Mouse (Mus musculus) left cerebral cortex, postnatal 4 days (tissue): ENCODE results near the gene Ip6k3. TPM values are rescaled to one million over a fixed set of nuclear protein-coding genes. Genes with fewer than 3 reads are reported as not detected.

Source experiments
- DNase-seq: peaks from one replicate; pipeline ENCODE4 v3.0.0-alpha.2; 2022
- intact Hi-C: fragments of 180-260 bp; cut with DNase I; formaldehyde crosslinking; loops from one replicate; pipeline ENCODE4 v1.15.1; 2025
- total RNA-seq, 2 experiments: library from RNA; stranded (reverse); gene quantifications; 2 replicates each; pipeline ENCODE4 v1.2.3; 2021

Gene Ip6k3
- total RNA-seq, 2 experiments from 2014 or later, result not detected

GRCm38 (mm10) chr17:27183667-27184292 lies 16.2 kb upstream of the Ip6k3 start:
- DNase-seq, result no peak
- intact Hi-C loops, result no loop called here

GRCm38 (mm10) chr17:27182401-27182800 lies 14.8 kb upstream of the Ip6k3 start:
- intact Hi-C loops, result no loop called here
- DNase-seq, result no peak

GRCm38 (mm10) chr17:27181666-27182065 lies 14.1 kb upstream of the Ip6k3 start:
- intact Hi-C loops, result no loop called here
- DNase-seq, result no peak

GRCm38 (mm10) chr17:27179681-27180280 lies 12.2 kb upstream of the Ip6k3 start:
- intact Hi-C loops, result no loop called here
- DNase-seq, result no peak

- intact Hi-C loops, result no loop called here
- DNase-seq, result no peak
These were observed 11.0 kb upstream of the Ip6k3 start for GRCm38 (mm10) chr17:27178427-27179177.

GRCm38 (mm10) chr17:27178019-27178418 lies 10.4 kb upstream of the Ip6k3 start:
- intact Hi-C loops, result no loop called here
- DNase-seq, result peak; percentile 32

- intact Hi-C loops, result no loop called here
- no peak for DNase-seq
These were observed 9.2 kb upstream of the Ip6k3 start for GRCm38 (mm10) chr17:27176754-27177153.

- intact Hi-C loops, result no loop called here
These were observed 8.7 kb upstream of the Ip6k3 start for GRCm38 (mm10) chr17:27176287-27176686.

GRCm38 (mm10) chr17:27175196-27175874 lies 7.7 kb upstream of the Ip6k3 start:
- intact Hi-C loops, result no loop called here
- DNase-seq, result no peak

More at GRCm38 (mm10) chr17:27176287-27176686, 8.7 kb upstream of the Ip6k3 start:
- DNase-seq, result no peak

- intact Hi-C loops, result no loop called here
- no peak for DNase-seq
These were observed 6.1 kb upstream of the Ip6k3 start for GRCm38 (mm10) chr17:27173715-27174114.

- DNase-seq, result no peak
- intact Hi-C loops, result no loop called here
These were observed 4.9 kb upstream of the Ip6k3 start for GRCm38 (mm10) chr17:27172459-27172858.

GRCm38 (mm10) chr17:27171121-27171520 lies 3.5 kb upstream of the Ip6k3 start:
- no peak for DNase-seq
- intact Hi-C loops, result no loop called here

- intact Hi-C loops, result no loop called here
- no peak for DNase-seq
These were observed 2.5 kb upstream of the Ip6k3 start for GRCm38 (mm10) chr17:27169952-27170695.

GRCm38 (mm10) chr17:27168569-27168968 lies 974 bp upstream of the Ip6k3 start:
- intact Hi-C loops, result no loop called here
- no peak for DNase-seq

- no peak for DNase-seq
- intact Hi-C loops, result no loop called here
These were observed 694 bp downstream of the Ip6k3 start for GRCm38 (mm10) chr17:27166901-27167300.

- peak; percentile 79 for DNase-seq
- intact Hi-C loops, result no loop called here
These were observed 2.4 kb downstream of the Ip6k3 start for GRCm38 (mm10) chr17:27165054-27165773.

GRCm38 (mm10) chr17:27160905-27161304 lies 6.7 kb downstream of the Ip6k3 start:
- intact Hi-C loops, result no loop called here
- DNase-seq, result no peak

- intact Hi-C loops, result no loop called here
- no peak for DNase-seq
These were observed 8.4 kb downstream of the Ip6k3 start for GRCm38 (mm10) chr17:27159169-27159568.

GRCm38 (mm10) chr17:27158439-27158838 lies 9.2 kb downstream of the Ip6k3 start:
- intact Hi-C loops, result no loop called here

GRCm38 (mm10) chr17:27155752-27156151 lies 11.8 kb downstream of the Ip6k3 start:
- intact Hi-C loops, result no loop called here
- no peak for DNase-seq

More at GRCm38 (mm10) chr17:27158439-27158838, 9.2 kb downstream of the Ip6k3 start:
- DNase-seq, result no peak
